Mouse (Mus musculus) myocyte (in vitro differentiated cells): ENCODE measurements around the gene Epc2.

ENCODE experiments used
- CEBPB ChIP-seq: IDR thresholded peaks from 2 replicates; pipeline ENCODE4 v1.6.1; 2011; ENCODE audit warnings: mild to moderate bottlenecking, moderate library complexity; ENCODE audit not compliant: poor library complexity, insufficient read depth, severe bottlenecking
- E2F4 ChIP-seq: IDR thresholded peaks from one replicate; pipeline ENCODE4 v1.6.1; 2011; ENCODE audit warnings: mild to moderate bottlenecking, control low read depth, moderate library complexity; ENCODE audit not compliant: insufficient read depth
- MYOG ChIP-seq, 3 experiments: IDR thresholded peaks; one replicate each; pipeline ENCODE4 v1.6.1; 2011; ENCODE audit warnings: control low read depth in 2 of 3, low read depth in 2 of 3, mild to moderate bottlenecking in 2 of 3; ENCODE audit not compliant: insufficient read length in 2 of 3, control insufficient read depth in 1 of 3, insufficient read depth in 1 of 3
- POLR2A ChIP-seq: IDR thresholded peaks from one replicate; pipeline ENCODE4 v1.6.1; 2011; ENCODE audit warnings: low read depth, mild to moderate bottlenecking, control low read depth, moderate library complexity; ENCODE audit not compliant: insufficient read length
- POLR2AphosphoS2 ChIP-seq: IDR thresholded peaks from one replicate; pipeline ENCODE4 v1.6.1; 2011; ENCODE audit warnings: low read depth, control low read depth; ENCODE audit not compliant: insufficient read length
- TCF12 ChIP-seq: IDR thresholded peaks from one replicate; pipeline ENCODE4 v1.6.1; 2011; ENCODE audit warnings: mild to moderate bottlenecking, control low read depth; ENCODE audit not compliant: poor library complexity, insufficient read depth, severe bottlenecking
- USF1 ChIP-seq: IDR thresholded peaks from one replicate; pipeline ENCODE4 v1.6.1; 2011; ENCODE audit warnings: low read depth, mild to moderate bottlenecking, control low read depth, moderate library complexity

GRCm38 (mm10) chr2:49482146-49482545 lies 30.9 kb downstream of the Epc2 start:
- no peak for TF ChIP-seq POLR2A
- no peak for TF ChIP-seq CEBPB
- TF ChIP-seq USF1, result no peak
- TF ChIP-seq POLR2AphosphoS2, result no peak
- TF ChIP-seq E2F4, result no peak
- TF ChIP-seq TCF12, result no peak
- no peak for TF ChIP-seq MYOG (IDR thresholded peaks at IDR 0.05; ENCODE audit: control insufficient read depth in 1 of 3, insufficient read depth in 1 of 3, insufficient read length in 2 of 3, low read depth in 2 of 3)
